Mouse (Mus musculus): ENCODE data around the gene Gadl1. TPM values are rescaled to one million over a fixed set of nuclear protein-coding genes. Genes with fewer than 3 reads are reported as not detected.

The Gadl1 gene
- polyA plus RNA-seq, 1 experiment from 2014 or later, result 0.31 TPM

DNA sequence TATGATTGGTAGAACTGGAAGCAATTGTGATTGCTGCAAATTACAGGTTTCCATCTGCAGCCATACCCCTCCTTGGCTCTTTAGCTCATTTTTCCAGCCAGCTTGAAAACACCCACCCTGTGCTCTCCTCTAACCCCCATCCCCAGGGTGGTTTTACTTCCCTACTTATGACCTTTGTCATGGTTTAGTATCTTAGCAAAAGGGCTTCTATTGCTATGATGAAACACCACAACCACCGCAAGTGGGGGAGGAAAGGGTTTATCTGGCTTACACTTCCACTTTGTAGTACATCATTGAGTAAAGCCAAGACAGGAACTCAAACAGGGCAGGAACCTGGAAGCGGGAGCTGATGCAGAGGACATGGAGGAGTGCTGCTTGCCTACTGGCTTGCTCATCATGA, 168.2 kb downstream of the Gadl1 start:
- WGBS, result 93% methylated on average over 2 of the region's 2 CpGs
- no peaks in the 10 kb centered on the region for H3K36me3 ChIP-seq (ENCODE audit: control insufficient read depth, insufficient read depth, low read length)
- H3K4me1 ChIP-seq (replicated peaks; ENCODE audit: control insufficient read depth, insufficient read depth, low read length), result no peaks in the 10 kb centered on the region
- ATAC-seq (ENCODE audit: low FRiP score) (no peak), DNase-seq (ENCODE audit: low spot score) (no peak)
- H3K27ac ChIP-seq (ENCODE audit: low read depth, low read length), result no peak overlapping the region
- no peak overlapping the region for H3K9ac ChIP-seq (ENCODE audit: low read depth, low read length)
- H3K27me3 ChIP-seq (ENCODE audit: control insufficient read depth, insufficient read depth, low read length), result no peaks in the 10 kb centered on the region
- no peak overlapping the region for H3K4me3 ChIP-seq (ENCODE audit: low read depth, low read length)
- H3K4me2 ChIP-seq (replicated peaks; ENCODE audit: low read depth, low read length), result no peak overlapping the region
- H3K9me3 ChIP-seq (ENCODE audit: control insufficient read depth, low read length), result no peaks in the 10 kb centered on the region

DNA sequence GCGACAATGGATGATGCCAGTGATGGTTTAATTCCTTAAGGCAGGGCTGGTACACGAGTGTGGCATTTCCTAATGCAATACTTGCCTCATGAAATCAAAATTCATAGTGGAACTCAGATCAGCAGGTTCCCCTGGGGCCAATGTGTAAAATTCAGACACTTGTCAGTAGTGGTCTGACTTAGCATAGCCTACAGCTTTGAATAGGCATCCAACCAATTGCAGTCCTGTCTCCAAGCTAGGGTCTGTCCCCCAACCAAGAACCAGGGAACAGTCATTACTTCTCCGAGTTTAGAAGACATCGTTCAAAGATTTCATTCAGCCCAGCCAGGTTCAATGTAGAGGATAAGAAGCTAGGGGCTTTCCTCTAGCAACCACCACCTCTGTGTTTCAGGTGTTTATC, 172.5 kb downstream of the Gadl1 start:
- H3K9ac ChIP-seq (ENCODE audit: low read depth, low read length), result no peak overlapping the region
- no peak for ATAC-seq (ENCODE audit: low FRiP score)
- no peak overlapping the region for H3K27ac ChIP-seq (ENCODE audit: low read depth, low read length)
- H3K9me3 ChIP-seq (ENCODE audit: control insufficient read depth, low read length), result no peaks in the 10 kb centered on the region
- no peak overlapping the region for H3K4me3 ChIP-seq (ENCODE audit: low read depth, low read length)
- no peak overlapping the region for H3K4me2 ChIP-seq (replicated peaks; ENCODE audit: low read depth, low read length)
- H3K27me3 ChIP-seq (ENCODE audit: control insufficient read depth, insufficient read depth, low read length), result no peaks in the 10 kb centered on the region
- 84% methylated on average over 4 of the region's 4 CpGs for WGBS
- no peaks in the 10 kb centered on the region for H3K4me1 ChIP-seq (replicated peaks; ENCODE audit: control insufficient read depth, insufficient read depth, low read length)
- DNase-seq (ENCODE audit: low spot score), result no peak
- H3K36me3 ChIP-seq (ENCODE audit: control insufficient read depth, insufficient read depth, low read length), result no peaks in the 10 kb centered on the region

DNA sequence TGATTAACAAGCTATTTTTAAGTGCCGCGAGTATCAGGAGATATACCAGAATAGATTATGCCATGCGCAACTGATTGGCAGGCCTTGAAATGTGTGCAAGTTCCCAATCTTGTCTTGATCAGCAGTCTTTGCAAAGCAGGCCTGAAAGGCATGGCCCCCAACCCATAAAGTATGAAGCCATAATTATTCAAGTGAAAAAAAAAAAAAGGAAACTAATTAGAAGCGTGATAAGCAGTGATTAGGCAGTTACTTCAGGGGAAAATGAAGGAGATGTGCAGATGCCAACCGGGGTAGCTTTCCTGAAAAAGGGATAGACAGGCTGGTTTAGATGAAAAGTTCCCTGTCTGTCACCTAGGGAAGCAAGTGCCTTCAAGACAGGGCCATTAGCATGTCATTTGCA, 174.0 kb downstream of the Gadl1 start:
- Histone ChIP-seq H3K27me3 (ENCODE audit: control insufficient read depth, insufficient read depth, low read length) (no peaks in the 10 kb centered on the region), H3K9me3 (ENCODE audit: control insufficient read depth, low read length) (no peaks in the 10 kb centered on the region), H3K4me2 (replicated peaks; ENCODE audit: low read depth, low read length) (no peak overlapping the region), H3K36me3 (ENCODE audit: control insufficient read depth, insufficient read depth, low read length) (no peaks in the 10 kb centered on the region), H3K27ac (ENCODE audit: low read depth, low read length) (no peak overlapping the region), H3K9ac (ENCODE audit: low read depth, low read length) (no peak overlapping the region), H3K4me1 (replicated peaks; ENCODE audit: control insufficient read depth, insufficient read depth, low read length) (no peaks in the 10 kb centered on the region), H3K4me3 (ENCODE audit: low read depth, low read length) (no peak overlapping the region)
- ATAC-seq (ENCODE audit: low FRiP score) (no peak), DNase-seq (ENCODE audit: low spot score) (no peak)
- 89% methylated on average over 5 of the region's 5 CpGs for WGBS

DNA sequence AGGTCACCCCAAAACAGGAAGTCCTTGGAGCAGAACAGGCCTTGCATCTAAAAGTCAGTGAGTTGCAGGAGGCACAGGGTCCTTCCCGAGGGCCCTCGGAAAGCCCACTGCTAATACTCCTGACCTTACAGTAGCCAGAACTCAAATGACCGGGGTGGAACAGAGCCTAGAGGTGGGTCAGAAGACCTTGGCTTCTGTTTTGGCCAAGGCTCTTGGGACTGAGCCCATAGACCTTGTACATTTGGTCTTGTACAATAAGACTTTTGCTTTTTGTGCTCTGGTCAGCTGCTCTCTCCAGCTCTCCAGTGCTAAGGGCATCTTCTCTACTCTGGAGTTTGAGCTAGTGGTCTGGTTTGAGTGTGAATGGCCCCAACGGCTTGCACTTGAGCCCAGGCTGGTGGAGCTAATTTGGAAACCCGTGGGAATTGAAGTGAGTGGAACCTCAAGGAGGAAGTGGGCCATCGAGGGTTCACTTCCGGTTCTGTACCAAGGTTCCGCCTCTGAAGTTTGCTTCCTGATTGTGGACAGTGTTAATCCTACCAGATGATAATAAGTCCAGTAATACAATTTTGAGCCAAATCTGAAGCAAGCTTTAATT, 174.6 kb downstream of the Gadl1 start:
- WGBS, result 88% methylated on average over 8 of the region's 8 CpGs
- DNase-seq (ENCODE audit: low spot score), result no peak
- Histone ChIP-seq H3K9me3 (ENCODE audit: control insufficient read depth, low read length) (no peaks in the 10 kb centered on the region), H3K4me2 (replicated peaks; ENCODE audit: low read depth, low read length) (no peak overlapping the region), H3K9ac (ENCODE audit: low read depth, low read length) (no peak overlapping the region), H3K27me3 (ENCODE audit: control insufficient read depth, insufficient read depth, low read length) (no peaks in the 10 kb centered on the region), H3K4me1 (replicated peaks; ENCODE audit: control insufficient read depth, insufficient read depth, low read length) (no peaks in the 10 kb centered on the region), H3K27ac (ENCODE audit: low read depth, low read length) (no peak overlapping the region), H3K4me3 (ENCODE audit: low read depth, low read length) (no peak overlapping the region), H3K36me3 (ENCODE audit: control insufficient read depth, insufficient read depth, low read length) (no peaks in the 10 kb centered on the region)
- ATAC-seq (ENCODE audit: low FRiP score), result no peak

DNA sequence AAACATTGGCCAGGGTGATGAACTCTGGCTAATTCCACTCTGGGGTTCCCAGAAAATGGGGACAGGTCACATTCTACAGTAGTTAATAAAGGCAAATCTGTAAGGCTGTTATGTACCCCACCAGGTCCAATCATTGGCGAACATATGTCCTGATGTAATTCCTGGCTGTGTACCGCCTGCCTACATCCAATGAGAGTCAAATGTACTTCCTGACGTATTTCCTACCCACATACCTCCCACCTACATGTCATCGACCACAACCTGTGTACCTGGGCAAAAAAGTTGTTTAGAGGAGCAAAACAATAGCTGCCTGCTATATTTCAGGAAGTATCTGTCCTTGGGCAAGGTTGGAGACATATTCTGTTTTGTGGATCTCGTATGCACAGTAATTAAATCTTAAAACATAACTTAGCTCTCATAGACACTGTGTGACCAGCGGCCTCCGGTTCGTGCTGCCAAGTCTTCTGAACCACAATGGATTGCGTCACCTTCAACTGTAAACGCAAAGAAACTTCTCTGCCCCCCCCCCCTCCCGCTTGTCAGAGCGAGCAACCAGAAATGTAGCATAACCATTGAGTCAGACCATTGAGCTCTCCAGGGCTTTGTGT, 175.2 kb downstream of the Gadl1 start:
- Histone ChIP-seq H3K27ac (ENCODE audit: low read depth, low read length) (no peak overlapping the region), H3K9me3 (ENCODE audit: control insufficient read depth, low read length) (no peaks in the 10 kb centered on the region), H3K36me3 (ENCODE audit: control insufficient read depth, insufficient read depth, low read length) (no peaks in the 10 kb centered on the region), H3K4me2 (replicated peaks; ENCODE audit: low read depth, low read length) (no peak overlapping the region), H3K9ac (ENCODE audit: low read depth, low read length) (no peak overlapping the region), H3K4me3 (ENCODE audit: low read depth, low read length) (no peak overlapping the region), H3K4me1 (replicated peaks; ENCODE audit: control insufficient read depth, insufficient read depth, low read length) (no peaks in the 10 kb centered on the region), H3K27me3 (ENCODE audit: control insufficient read depth, insufficient read depth, low read length) (no peaks in the 10 kb centered on the region)
- DNase-seq (ENCODE audit: low spot score) (no peak), ATAC-seq (ENCODE audit: low FRiP score) (no peak)
- WGBS, result 94% methylated on average over 12 of the region's 12 CpGs

DNA sequence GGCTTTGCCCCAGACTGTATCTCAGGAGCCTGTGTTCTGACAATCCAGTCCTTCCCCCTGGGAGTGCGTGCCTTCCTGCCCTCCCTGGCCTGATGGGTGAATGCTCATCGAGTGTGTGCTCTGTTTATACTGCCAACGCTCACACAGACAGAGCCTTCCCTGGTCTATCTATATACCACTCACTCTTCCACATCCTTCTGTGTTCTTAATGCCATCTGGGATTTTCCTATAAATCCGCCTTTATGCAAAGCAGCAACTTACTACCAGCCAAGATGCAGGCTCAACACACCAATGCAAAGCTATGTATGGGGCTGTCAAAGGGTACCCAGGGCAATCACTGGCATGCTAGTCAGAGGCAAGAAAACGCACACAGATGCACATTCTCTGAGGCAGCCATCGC, 176.7 kb downstream of the Gadl1 start:
- Histone ChIP-seq H3K27me3 (ENCODE audit: control insufficient read depth, insufficient read depth, low read length) (no peaks in the 10 kb centered on the region), H3K27ac (ENCODE audit: low read depth, low read length) (no peak overlapping the region), H3K4me3 (ENCODE audit: low read depth, low read length) (no peak overlapping the region), H3K9me3 (ENCODE audit: control insufficient read depth, low read length) (no peaks in the 10 kb centered on the region), H3K9ac (ENCODE audit: low read depth, low read length) (no peak overlapping the region), H3K4me2 (replicated peaks; ENCODE audit: low read depth, low read length) (no peak overlapping the region), H3K4me1 (replicated peaks; ENCODE audit: control insufficient read depth, insufficient read depth, low read length) (no peaks in the 10 kb centered on the region), H3K36me3 (ENCODE audit: control insufficient read depth, insufficient read depth, low read length) (no peaks in the 10 kb centered on the region)
- DNase-seq (ENCODE audit: low spot score) (no peak), ATAC-seq (ENCODE audit: low FRiP score) (no peak)
- 89% methylated on average over 6 of the region's 6 CpGs for WGBS

DNA sequence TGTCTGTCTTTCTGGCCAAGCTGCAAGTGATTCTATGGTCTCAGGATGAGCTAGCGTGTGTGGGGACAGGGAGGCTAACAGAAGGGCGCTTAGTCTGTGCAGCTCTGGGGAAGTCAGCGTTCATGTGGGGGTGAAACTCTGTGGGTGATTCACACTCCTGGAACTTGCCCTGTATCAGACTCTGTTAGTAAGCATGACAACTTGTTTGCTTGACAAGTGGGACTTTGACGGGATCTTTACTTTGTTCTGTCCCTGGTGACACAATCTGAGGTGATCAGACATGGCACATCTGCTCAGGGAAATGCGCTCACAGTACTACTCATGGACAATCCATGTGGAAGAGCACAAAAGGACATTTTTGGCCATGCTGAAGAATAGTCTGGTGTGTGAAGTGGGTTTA, 178.0 kb downstream of the Gadl1 start:
- no peaks in the 10 kb centered on the region for H3K36me3 ChIP-seq (ENCODE audit: control insufficient read depth, insufficient read depth, low read length)
- H3K27ac ChIP-seq (ENCODE audit: low read depth, low read length), result no peak overlapping the region
- H3K27me3 ChIP-seq (ENCODE audit: control insufficient read depth, insufficient read depth, low read length), result no peaks in the 10 kb centered on the region
- ATAC-seq (ENCODE audit: low FRiP score) (no peak), DNase-seq (ENCODE audit: low spot score) (no peak)
- no peak overlapping the region for H3K4me2 ChIP-seq (replicated peaks; ENCODE audit: low read depth, low read length)
- no peaks in the 10 kb centered on the region for H3K9me3 ChIP-seq (ENCODE audit: control insufficient read depth, low read length)
- 88% methylated on average over 5 of the region's 5 CpGs for WGBS
- no peak overlapping the region for H3K9ac ChIP-seq (ENCODE audit: low read depth, low read length)
- no peak overlapping the region for H3K4me3 ChIP-seq (ENCODE audit: low read depth, low read length)
- H3K4me1 ChIP-seq (replicated peaks; ENCODE audit: control insufficient read depth, insufficient read depth, low read length), result no peaks in the 10 kb centered on the region

DNA sequence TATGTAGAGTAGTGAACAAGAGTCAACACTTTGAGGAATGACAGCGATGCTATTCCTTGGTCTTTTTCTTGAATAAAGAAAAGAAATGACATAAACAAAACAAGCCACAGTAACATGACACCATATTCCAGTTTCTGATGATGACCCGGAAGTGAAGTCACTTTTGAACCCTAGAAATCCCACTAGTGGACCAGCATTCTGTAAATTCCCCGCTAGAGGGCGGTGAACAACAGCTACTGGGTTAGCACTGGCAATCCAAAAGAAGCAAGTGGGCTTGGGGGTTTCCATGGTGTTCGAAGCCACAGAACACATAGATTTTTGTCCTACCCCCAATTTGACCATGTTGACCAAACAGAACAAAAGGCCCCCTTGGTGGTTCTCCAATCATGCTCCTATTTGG, 178.6 kb downstream of the Gadl1 start:
- DNase-seq (ENCODE audit: low spot score) (peak; percentile 84), ATAC-seq (ENCODE audit: low FRiP score) (no peak)
- Histone ChIP-seq H3K36me3 (ENCODE audit: control insufficient read depth, insufficient read depth, low read length) (no peaks in the 10 kb centered on the region), H3K27ac (ENCODE audit: low read depth, low read length) (no peak overlapping the region), H3K4me1 (replicated peaks; ENCODE audit: control insufficient read depth, insufficient read depth, low read length) (no peaks in the 10 kb centered on the region), H3K9ac (ENCODE audit: low read depth, low read length) (no peak overlapping the region), H3K27me3 (ENCODE audit: control insufficient read depth, insufficient read depth, low read length) (no peaks in the 10 kb centered on the region), H3K4me2 (replicated peaks; ENCODE audit: low read depth, low read length) (no peak overlapping the region), H3K9me3 (ENCODE audit: control insufficient read depth, low read length) (no peaks in the 10 kb centered on the region), H3K4me3 (ENCODE audit: low read depth, low read length) (no peak overlapping the region)
- 35% methylated on average over 5 of the region's 5 CpGs for WGBS

DNA sequence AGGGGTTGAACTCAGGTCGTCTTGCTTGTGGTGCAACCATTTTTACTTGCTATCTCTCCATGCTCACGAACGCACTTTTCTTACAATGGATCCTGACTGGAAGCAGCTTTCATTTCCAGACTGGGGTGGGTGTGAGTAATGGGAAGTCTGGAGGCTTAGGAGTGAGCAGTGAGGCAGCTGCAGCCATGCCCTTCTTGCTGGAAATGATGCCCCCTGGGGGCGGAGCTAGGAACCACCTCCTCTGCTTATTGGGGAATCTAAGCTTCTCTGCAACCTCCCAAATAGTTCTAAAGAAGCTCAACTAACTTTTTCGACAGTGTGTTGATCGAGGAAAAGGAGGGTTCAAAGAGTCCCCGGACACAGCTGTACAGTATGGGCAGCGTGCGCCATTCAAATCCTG, 179.7 kb downstream of the Gadl1 start:
- Histone ChIP-seq H3K9ac (ENCODE audit: low read depth, low read length) (no peak overlapping the region), H3K4me3 (ENCODE audit: low read depth, low read length) (no peak overlapping the region), H3K36me3 (ENCODE audit: control insufficient read depth, insufficient read depth, low read length) (no peaks in the 10 kb centered on the region), H3K27me3 (ENCODE audit: control insufficient read depth, insufficient read depth, low read length) (no peaks in the 10 kb centered on the region), H3K27ac (ENCODE audit: low read depth, low read length) (no peak overlapping the region), H3K4me2 (replicated peaks; ENCODE audit: low read depth, low read length) (no peak overlapping the region), H3K4me1 (replicated peaks; ENCODE audit: control insufficient read depth, insufficient read depth, low read length) (no peaks in the 10 kb centered on the region), H3K9me3 (ENCODE audit: control insufficient read depth, low read length) (no peaks in the 10 kb centered on the region)
- no peak for ATAC-seq (ENCODE audit: low FRiP score)
- 88% methylated on average over 9 of the region's 9 CpGs for whole genome bisulfite sequencing
- DNase-seq (ENCODE audit: low spot score), result no peak
